Mouse (Mus musculus): ENCODE measurements at regions not wholly inside any gene's neighbourhood (a gene's known extent, or its start where the extent isn't known, plus 50 kb on each side); places are given as distances from the start of the nearest gene placed in this dataset.
A peak's percentile ranks its signal among the peaks of the same experiment; 100 is the strongest.

GRCm38 (mm10) chr17:60372206-60372605, 1359.0 kb upstream of the Nudt12 start:
- DNase-seq: no peak

- DNase-seq: peak; percentile 18 to 35
Measured at GRCm38 (mm10) chr17:60355411-60355810, 1342.2 kb upstream of the Nudt12 start.

- no peak for DNase-seq
Measured at GRCm38 (mm10) chr17:60344656-60345055, 1331.5 kb upstream of the Nudt12 start.

GRCm38 (mm10) chr17:60337680-60338079, 1324.5 kb upstream of the Nudt12 start:
- DNase-seq: no peak

GRCm38 (mm10) chr17:60321046-60321445, 1307.9 kb upstream of the Nudt12 start:
- no peak for DNase-seq

Data from cerebellum, postnatal 25 days (tissue).